Mouse (Mus musculus): ENCODE results near the gene Mfap4. TPM values are rescaled to one million over a fixed set of nuclear protein-coding genes. Genes with fewer than 3 reads are reported as not detected.

Mfap4 gene
- total and polyA plus RNA-seq, 2 experiments from 2014 or later: 17.4 to 19.6 TPM

DNA sequence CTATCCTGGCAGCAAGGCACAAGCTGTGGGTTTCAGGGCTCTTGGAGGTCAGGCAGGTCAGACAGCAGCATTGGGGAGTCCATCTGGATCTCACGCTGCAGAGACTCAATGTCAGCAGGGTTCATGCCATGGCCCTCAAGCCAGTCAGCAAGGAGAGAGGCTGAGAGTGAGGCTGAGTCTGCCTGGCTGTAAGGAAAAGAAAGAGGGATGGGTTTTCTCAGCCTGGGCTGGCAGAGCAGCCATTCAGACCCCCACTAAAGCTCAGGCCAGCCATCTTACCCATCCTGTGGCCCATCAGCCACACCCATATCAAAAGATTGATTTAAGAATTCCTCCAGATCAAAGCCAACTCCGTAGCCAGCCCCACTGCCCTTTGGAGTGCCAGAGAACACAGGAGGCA lies 3.9 kb downstream of the Mfap4 start:
- TF ChIP-seq CTCF (IDR thresholded peaks at IDR 0.05; ENCODE audit: low read depth): no peak
- H3K27ac ChIP-seq (ENCODE audit: low read depth, low read length): no peak overlapping the region
- no peak overlapping the region for H3K4me3 ChIP-seq (ENCODE audit: low read depth, low read length)
- ATAC-seq (no peak), DNase-seq (no peak)
- no peaks in the 10 kb centered on the region for H3K9me3 ChIP-seq (ENCODE audit: low read length)
- no peaks in the 10 kb centered on the region for H3K27me3 ChIP-seq (ENCODE audit: insufficient read depth, low read length)
- peaks cover 43% of the 10 kb centered on the region for H3K36me3 ChIP-seq (ENCODE audit: insufficient read depth)
- 84% methylated on average over 2 of the region's 2 CpGs for WGBS
- no peak overlapping the region for H3K4me2 ChIP-seq (ENCODE audit: low read depth)
- no peak overlapping the region for H3K9ac ChIP-seq
- H3K4me1 ChIP-seq (ENCODE audit: insufficient read depth): peaks cover 16% of the 10 kb centered on the region; the same call in 1 of the 2 replicates

DNA sequence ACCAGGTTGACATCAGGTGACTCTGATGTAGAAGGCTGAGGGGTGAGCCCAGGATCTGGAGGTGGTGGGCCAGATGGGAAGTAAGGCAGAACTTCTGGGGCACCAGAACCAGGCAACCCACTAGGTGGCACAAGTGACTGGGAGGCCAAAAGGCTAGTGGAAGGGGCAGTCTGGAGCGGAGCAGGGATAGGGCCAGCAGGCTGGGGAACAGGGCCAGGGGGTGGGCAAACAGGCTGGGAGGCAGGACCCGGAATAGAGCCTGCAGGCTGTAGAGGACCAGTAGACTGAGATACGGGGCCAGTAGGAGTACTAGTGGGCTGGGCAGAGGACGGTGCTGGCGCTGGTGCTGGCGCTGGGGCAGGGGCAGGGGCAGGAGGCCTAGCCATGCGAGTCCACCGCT lies 4.6 kb downstream of the Mfap4 start:
- Histone ChIP-seq H3K4me3 (ENCODE audit: low read depth, low read length) (no peak overlapping the region), H3K4me1 (ENCODE audit: insufficient read depth) (peaks cover 16% of the 10 kb centered on the region; the same call in 1 of the 2 replicates), H3K27me3 (ENCODE audit: insufficient read depth, low read length) (no peaks in the 10 kb centered on the region), H3K4me2 (ENCODE audit: low read depth) (no peak overlapping the region), H3K9ac (no peak overlapping the region), H3K36me3 (ENCODE audit: insufficient read depth) (peaks cover 43% of the 10 kb centered on the region), H3K27ac (ENCODE audit: low read depth, low read length) (no peak overlapping the region), H3K9me3 (ENCODE audit: low read length) (no peaks in the 10 kb centered on the region)
- DNase-seq (no peak), ATAC-seq (no peak)
- WGBS: 90% methylated on average over 8 of the region's 8 CpGs
- 0 out of 2 replicates have a peak, but pooled peaks have one; percentile 8 for TF ChIP-seq CTCF (IDR thresholded peaks at IDR 0.05; ENCODE audit: low read depth)

- no peak overlapping the region for H3K4me3 ChIP-seq (ENCODE audit: low read depth, low read length)
- WGBS: 86% methylated on average over 22 of the region's 22 CpGs
These were observed 5.8 kb downstream of the Mfap4 start for GRCm38 (mm10) chr11:61490944-61491520.

GRCm38 (mm10) chr11:61492749-61493401 lies 7.6 kb downstream of the Mfap4 start:
- no peaks in the 10 kb centered on the region for H3K27me3 ChIP-seq (ENCODE audit: insufficient read depth, low read length)

More at GRCm38 (mm10) chr11:61490944-61491520, 5.8 kb downstream of the Mfap4 start:
- H3K36me3 ChIP-seq (ENCODE audit: insufficient read depth): peaks cover 43% of the 10 kb centered on the region
- ATAC-seq: no peak
- DNase-seq: no peak
- H3K27ac ChIP-seq (ENCODE audit: low read depth, low read length): no peak overlapping the region
- no peaks in the 10 kb centered on the region for H3K27me3 ChIP-seq (ENCODE audit: insufficient read depth, low read length)
- H3K4me2 ChIP-seq (ENCODE audit: low read depth): no peak overlapping the region
- peaks cover 10% of the 10 kb centered on the region; the same call in 1 of the 2 replicates for H3K4me1 ChIP-seq (ENCODE audit: insufficient read depth)
- H3K9ac ChIP-seq: no peak overlapping the region
- no peak for TF ChIP-seq CTCF (IDR thresholded peaks at IDR 0.05; ENCODE audit: low read depth)
- H3K9me3 ChIP-seq (ENCODE audit: low read length): no peaks in the 10 kb centered on the region

GRCm38 (mm10) chr11:61493525-61494128 lies 8.4 kb downstream of the Mfap4 start:
- DNase-seq (no peak), ATAC-seq (peak; percentile 42)

More at GRCm38 (mm10) chr11:61492749-61493401, 7.6 kb downstream of the Mfap4 start:
- Histone ChIP-seq H3K36me3 (ENCODE audit: insufficient read depth) (peaks cover 41% of the 10 kb centered on the region), H3K4me2 (ENCODE audit: low read depth) (peak overlapping the region; percentile 65), H3K4me1 (ENCODE audit: insufficient read depth) (peaks cover 10% of the 10 kb centered on the region; the same call in 1 of the 2 replicates), H3K9me3 (ENCODE audit: low read length) (no peaks in the 10 kb centered on the region), H3K27ac (ENCODE audit: low read depth, low read length) (peak overlapping the region; percentile 88), H3K9ac (peak overlapping the region; percentile 72), H3K4me3 (ENCODE audit: low read depth, low read length) (peak overlapping the region; percentile 56)
- 70% methylated on average over 12 of the region's 12 CpGs for WGBS
- DNase-seq: no peak
- TF ChIP-seq CTCF (IDR thresholded peaks at IDR 0.05; ENCODE audit: low read depth): no peak
- no peak for ATAC-seq

GRCm38 (mm10) chr11:61494129-61494997 lies 9.1 kb downstream of the Mfap4 start, which contains the start of gene Mapk7:
Gene Mapk7, minus strand, starts transcription at chr11:61494406.
- H3K4me1 ChIP-seq (ENCODE audit: insufficient read depth): peaks cover 10% of the 10 kb centered on the region; the same call in 1 of the 2 replicates

More at GRCm38 (mm10) chr11:61493525-61494128, 8.4 kb downstream of the Mfap4 start:
- peak overlapping the region; percentile 72 for H3K9ac ChIP-seq
- H3K4me2 ChIP-seq (ENCODE audit: low read depth): peak overlapping the region; percentile 65
- H3K36me3 ChIP-seq (ENCODE audit: insufficient read depth): peaks cover 33% of the 10 kb centered on the region
- H3K4me3 ChIP-seq (ENCODE audit: low read depth, low read length): peak overlapping the region; percentile 56
- no peak for TF ChIP-seq CTCF (IDR thresholded peaks at IDR 0.05; ENCODE audit: low read depth)
- peaks cover 10% of the 10 kb centered on the region; the same call in 1 of the 2 replicates for H3K4me1 ChIP-seq (ENCODE audit: insufficient read depth)
- peak overlapping the region; percentile 88 for H3K27ac ChIP-seq (ENCODE audit: low read depth, low read length)
- H3K9me3 ChIP-seq (ENCODE audit: low read length): no peaks in the 10 kb centered on the region
- H3K27me3 ChIP-seq (ENCODE audit: insufficient read depth, low read length): no peaks in the 10 kb centered on the region
- 1% methylated on average over 50 of the region's 50 CpGs for WGBS

More at GRCm38 (mm10) chr11:61494129-61494997, 9.1 kb downstream of the Mfap4 start, which contains the start of gene Mapk7:
- H3K27ac ChIP-seq (ENCODE audit: low read depth, low read length): peak within 1 kb of the TSS; percentile 88
- peak within 1 kb of the TSS; percentile 56 for H3K4me3 ChIP-seq (ENCODE audit: low read depth, low read length)
- 2% methylated on average over 62 of the region's 62 CpGs for WGBS
- H3K9ac ChIP-seq: peak within 1 kb of the TSS; percentile 72
- H3K36me3 ChIP-seq (ENCODE audit: insufficient read depth): peaks cover 26% of the 10 kb centered on the region
- peak within 1 kb of the TSS; percentile 65 for H3K4me2 ChIP-seq (ENCODE audit: low read depth)
- no peaks in the 10 kb centered on the region for H3K27me3 ChIP-seq (ENCODE audit: insufficient read depth, low read length)
- DNase-seq (peak; percentile 100), ATAC-seq (peak; percentile 97)
- no peaks in the 10 kb centered on the region for H3K9me3 ChIP-seq (ENCODE audit: low read length)
- no peak for TF ChIP-seq CTCF (IDR thresholded peaks at IDR 0.05; ENCODE audit: low read depth)
